Mouse (Mus musculus) myocyte (in vitro differentiated cells): Measurements from ENCODE around the gene Actr8. TPM values are rescaled to one million over a fixed set of nuclear protein-coding genes. Genes with fewer than 3 reads are reported as not detected.

Source experiments
- H3K27me3 ChIP-seq: one replicate; pipeline ENCODE4 v1.6.1; 2011; ENCODE audit not compliant: control insufficient read depth, insufficient read depth, insufficient read length
- H3K36me3 ChIP-seq: one replicate; pipeline ENCODE4 v1.6.1; 2011; ENCODE audit not compliant: control insufficient read depth, insufficient read depth
- H3K4me2 ChIP-seq: one replicate; pipeline ENCODE4 v1.6.1; 2011; ENCODE audit warnings: low read depth, control low read depth
- H3K4me3 ChIP-seq: one replicate; pipeline ENCODE4 v1.5.1; 2011; ENCODE audit warnings: mild to moderate bottlenecking, control low read depth, moderate library complexity
- H3K79me2 ChIP-seq: one replicate; pipeline ENCODE4 v1.6.1; 2011; ENCODE audit not compliant: control insufficient read depth, insufficient read depth
- H3ac ChIP-seq: one replicate; pipeline ENCODE4 v1.6.1; 2011; ENCODE audit not compliant: control insufficient read depth, insufficient read length
- CEBPB ChIP-seq: IDR thresholded peaks from 2 replicates; pipeline ENCODE4 v1.6.1; 2011; ENCODE audit warnings: mild to moderate bottlenecking, moderate library complexity; ENCODE audit not compliant: poor library complexity, insufficient read depth, severe bottlenecking
- E2F4 ChIP-seq: IDR thresholded peaks from one replicate; pipeline ENCODE4 v1.6.1; 2011; ENCODE audit warnings: mild to moderate bottlenecking, control low read depth, moderate library complexity; ENCODE audit not compliant: insufficient read depth
- MAX ChIP-seq: IDR thresholded peaks from one replicate; pipeline ENCODE4 v1.6.1; 2011; ENCODE audit warnings: low read depth, mild to moderate bottlenecking, control low read depth
- MYOD1 ChIP-seq, 3 experiments: IDR thresholded peaks; one replicate each; pipeline ENCODE4 v1.6.1; 2011; ENCODE audit warnings: control low read depth in 2 of 3, low read depth in 2 of 3, mild to moderate bottlenecking in 2 of 3, moderate library complexity in 1 of 3; ENCODE audit not compliant: insufficient read length in 2 of 3, control insufficient read depth in 1 of 3
- MYOG ChIP-seq, 3 experiments: IDR thresholded peaks; one replicate each; pipeline ENCODE4 v1.6.1; 2011; ENCODE audit warnings: control low read depth in 2 of 3, low read depth in 2 of 3, mild to moderate bottlenecking in 2 of 3; ENCODE audit not compliant: insufficient read length in 2 of 3, control insufficient read depth in 1 of 3, insufficient read depth in 1 of 3
- POLR2A ChIP-seq: IDR thresholded peaks from one replicate; pipeline ENCODE4 v1.6.1; 2011; ENCODE audit warnings: low read depth, mild to moderate bottlenecking, control low read depth, moderate library complexity; ENCODE audit not compliant: insufficient read length
- POLR2AphosphoS2 ChIP-seq: IDR thresholded peaks from one replicate; pipeline ENCODE4 v1.6.1; 2011; ENCODE audit warnings: low read depth, control low read depth; ENCODE audit not compliant: insufficient read length
- REST ChIP-seq: IDR thresholded peaks from one replicate; pipeline ENCODE4 v1.6.1; 2011; ENCODE audit warnings: mild to moderate bottlenecking, control low read depth, moderate library complexity; ENCODE audit not compliant: insufficient read depth, insufficient read length
- SRF ChIP-seq: IDR thresholded peaks from one replicate; pipeline ENCODE4 v1.6.1; 2011; ENCODE audit warnings: low read depth; ENCODE audit not compliant: control insufficient read depth, insufficient read length
- TCF12 ChIP-seq: IDR thresholded peaks from one replicate; pipeline ENCODE4 v1.6.1; 2011; ENCODE audit warnings: mild to moderate bottlenecking, control low read depth; ENCODE audit not compliant: poor library complexity, insufficient read depth, severe bottlenecking
- TCF3 ChIP-seq: IDR thresholded peaks from one replicate; pipeline ENCODE4 v1.6.1; 2011; ENCODE audit warnings: low read depth, control low read depth; ENCODE audit not compliant: insufficient read length
- USF1 ChIP-seq: IDR thresholded peaks from one replicate; pipeline ENCODE4 v1.6.1; 2011; ENCODE audit warnings: low read depth, mild to moderate bottlenecking, control low read depth, moderate library complexity
- polyA plus RNA-seq: library from polyadenylated mRNA; unstranded; fragments of >200 nt; fragmentation: generic; extraction: Trizol; gene quantifications from one replicate; pipeline ENCODE4 v1.2.1, GENCODE M21; 2012; ENCODE audit warnings: missing spikeins

The Actr8 gene
- polyA plus RNA-seq, 1 experiment, result 26.8 TPM

DNA sequence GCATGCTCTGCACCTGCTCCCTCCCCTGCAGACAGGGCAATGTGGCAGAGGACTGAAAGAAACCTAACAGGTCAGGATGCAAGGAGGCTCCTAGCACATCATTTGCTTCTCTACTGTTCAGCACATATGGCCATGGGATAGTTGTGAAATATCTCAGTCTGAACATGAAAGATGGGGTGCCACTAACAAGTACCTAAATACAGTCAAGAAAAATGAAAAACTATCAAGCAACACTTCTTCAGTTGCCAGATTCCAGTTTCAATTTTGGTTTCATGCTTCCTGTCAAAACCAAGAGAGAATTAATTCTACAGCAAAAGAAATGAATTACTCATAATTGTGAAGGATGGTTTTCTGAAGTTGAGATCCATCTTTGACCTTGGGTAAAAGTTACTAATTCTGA is 20.7 kb upstream of the Actr8 start:
- Histone ChIP-seq H3K36me3 (no peaks in the 10 kb centered on the region), H3K27me3 (no peaks in the 10 kb centered on the region), H3K4me3 (no peak overlapping the region), H3ac (no peak overlapping the region), H3K79me2 (no peaks in the 10 kb centered on the region), H3K4me2 (no peak overlapping the region)
- TF ChIP-seq REST (no peak), TCF12 (no peak), MYOG (IDR thresholded peaks at IDR 0.05; ENCODE audit: control insufficient read depth in 1 of 3, insufficient read depth in 1 of 3, insufficient read length in 2 of 3, low read depth in 2 of 3) (no peak), POLR2AphosphoS2 (no peak), MAX (no peak), MYOD1 (IDR thresholded peaks at IDR 0.05; ENCODE audit: control insufficient read depth in 1 of 3, insufficient read length in 2 of 3, low read depth in 2 of 3) (no peak), USF1 (no peak), E2F4 (no peak), POLR2A (no peak), SRF (no peak), CEBPB (no peak), TCF3 (no peak)

DNA sequence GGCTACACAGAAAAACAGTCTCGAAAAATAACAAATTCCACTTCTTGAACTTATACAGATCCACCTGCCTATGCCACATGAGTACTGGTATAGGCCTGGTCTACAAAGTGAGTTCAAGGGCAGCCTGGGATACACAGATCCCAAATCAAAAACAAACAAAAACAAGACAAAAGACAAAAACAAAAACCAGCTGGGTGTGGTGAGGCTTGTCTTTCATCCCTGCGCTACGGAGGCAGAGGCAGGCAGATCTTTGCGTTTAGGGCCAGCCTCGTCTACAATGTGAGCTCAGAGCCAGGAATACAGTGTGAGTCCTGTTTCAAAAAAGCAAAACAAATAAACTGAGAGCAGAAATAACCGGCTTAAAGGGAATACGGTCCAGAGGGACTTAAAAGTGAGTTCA is 10.5 kb upstream of the Actr8 start:
- Histone ChIP-seq H3K79me2 (peaks cover 28% of the 10 kb centered on the region), H3K27me3 (no peaks in the 10 kb centered on the region), H3K4me3 (peak overlapping the region; percentile 93), H3ac (peak overlapping the region; percentile 94), H3K4me2 (peak overlapping the region; percentile 70), H3K36me3 (peaks cover 13% of the 10 kb centered on the region)
- TF ChIP-seq TCF12, result no peak
- TF ChIP-seq REST, result no peak
- TF ChIP-seq TCF3, result no peak
- TF ChIP-seq MYOD1 (IDR thresholded peaks at IDR 0.05; ENCODE audit: control insufficient read depth in 1 of 3, insufficient read length in 2 of 3, low read depth in 2 of 3), result no peak
- no peak for TF ChIP-seq POLR2A

DNA sequence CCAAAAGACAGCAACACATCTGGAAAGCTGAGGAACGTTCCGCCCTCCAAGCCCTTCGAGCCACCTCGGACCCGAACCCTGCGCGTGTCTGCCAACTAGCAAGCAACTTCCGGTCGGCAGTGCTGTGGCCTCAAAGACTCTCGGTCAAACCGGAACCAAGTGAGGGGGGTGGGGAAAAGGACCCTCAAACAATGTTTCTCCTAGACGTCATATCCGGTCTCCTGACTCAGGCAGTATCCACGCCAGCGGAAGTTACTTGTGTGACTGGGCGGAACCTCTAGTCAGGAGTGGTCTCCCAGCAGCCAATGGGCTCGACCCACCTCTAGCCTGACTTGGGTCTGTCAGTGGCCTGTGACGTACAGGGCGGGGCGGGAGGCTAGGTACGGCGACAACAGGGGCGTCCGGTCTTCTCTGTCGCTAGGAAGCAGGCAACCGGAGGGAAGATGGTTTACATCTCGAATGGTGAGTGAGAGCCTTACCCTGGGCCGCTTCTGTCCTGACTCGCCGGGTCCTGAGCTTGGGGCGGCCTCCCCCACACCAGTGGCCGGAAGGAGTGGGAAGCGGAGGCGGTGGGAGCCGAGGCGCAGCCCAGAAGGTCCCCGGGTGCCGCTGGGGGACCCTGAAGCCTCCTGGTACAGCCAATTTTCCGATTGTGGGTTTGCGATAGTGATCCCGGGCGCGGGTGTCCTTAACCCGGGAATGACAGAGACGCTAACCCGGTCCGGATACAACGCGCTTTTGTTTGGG is 9.9 kb upstream of the Actr8 start, which contains the start of gene Selenok:
Selenok (plus strand) TSS at position 234 of the 747 bp plus-strand sequence.
- no peak for TF ChIP-seq SRF
- TF ChIP-seq POLR2AphosphoS2, result peak; percentile 46
- no peak for TF ChIP-seq CEBPB
- TF ChIP-seq REST, result no peak
- peak in 1 of 3 experiments; percentile 2 for TF ChIP-seq MYOG (IDR thresholded peaks at IDR 0.05; ENCODE audit: control insufficient read depth in 1 of 3, insufficient read depth in 1 of 3, insufficient read length in 2 of 3, low read depth in 2 of 3)
- peak; percentile 70 for TF ChIP-seq USF1
- TF ChIP-seq POLR2A, result peak; percentile 68
- Histone ChIP-seq H3K4me2 (peak within 1 kb of the TSS; percentile 88), H3K79me2 (peaks cover 28% of the 10 kb centered on the region), H3K27me3 (no peaks in the 10 kb centered on the region), H3K36me3 (peaks cover 19% of the 10 kb centered on the region), H3K4me3 (peak within 1 kb of the TSS; percentile 93), H3ac (peak within 1 kb of the TSS; percentile 94)

DNA sequence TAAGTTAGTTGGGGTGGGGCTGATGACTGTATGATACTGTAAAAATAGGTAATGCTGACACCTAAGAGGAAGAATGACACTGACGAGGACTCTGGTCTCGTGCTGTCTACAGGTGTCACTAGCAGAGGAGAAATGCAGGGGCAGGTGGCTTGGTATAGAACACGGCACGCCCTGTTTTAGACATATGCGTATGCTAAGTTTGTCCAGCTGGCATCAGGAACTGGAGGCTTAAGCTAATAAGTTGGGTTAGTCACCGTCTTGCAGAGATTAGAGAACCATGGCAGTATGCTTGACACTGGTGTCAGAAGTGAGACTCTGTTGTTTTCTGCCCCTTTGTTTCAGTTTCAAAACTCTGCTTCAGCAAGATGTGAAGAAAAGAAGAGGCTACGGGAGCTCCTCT is 6.7 kb upstream of the Actr8 start:
- no peaks in the 10 kb centered on the region for H3K27me3 ChIP-seq
- TF ChIP-seq E2F4 (no peak), TCF12 (no peak), MYOG (IDR thresholded peaks at IDR 0.05; ENCODE audit: control insufficient read depth in 1 of 3, insufficient read depth in 1 of 3, insufficient read length in 2 of 3, low read depth in 2 of 3) (no peak), CEBPB (no peak), POLR2A (no peak), REST (no peak), MYOD1 (IDR thresholded peaks at IDR 0.05; ENCODE audit: control insufficient read depth in 1 of 3, insufficient read length in 2 of 3, low read depth in 2 of 3) (no peak), POLR2AphosphoS2 (no peak), MAX (no peak), SRF (no peak), TCF3 (no peak), USF1 (no peak)
- H3K79me2 ChIP-seq, result peaks cover 28% of the 10 kb centered on the region
- no peak overlapping the region for H3K4me2 ChIP-seq
- H3K4me3 ChIP-seq, result no peak overlapping the region
- H3K36me3 ChIP-seq, result peaks cover 37% of the 10 kb centered on the region
- no peak overlapping the region for H3ac ChIP-seq

DNA sequence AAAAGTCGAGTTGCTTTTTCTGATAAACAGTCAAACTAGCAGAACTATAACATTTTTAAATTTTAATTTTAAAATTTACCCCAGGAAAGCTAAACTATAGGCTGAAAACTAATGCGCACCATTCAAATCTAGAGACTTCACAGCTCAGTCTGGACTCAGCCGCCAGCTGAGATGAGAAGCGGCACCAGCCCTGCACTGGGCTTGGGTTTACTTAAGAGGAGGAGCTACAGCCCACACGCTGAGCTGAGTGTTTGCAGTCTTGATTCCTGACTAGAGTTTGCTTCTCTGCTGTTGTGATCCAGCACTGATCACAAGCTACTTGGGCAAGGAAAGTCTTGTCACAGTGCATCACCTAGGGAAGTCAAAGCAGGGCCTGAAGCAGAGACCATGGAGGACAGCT is 6.1 kb upstream of the Actr8 start:
- Histone ChIP-seq H3ac (no peak overlapping the region), H3K79me2 (peaks cover 28% of the 10 kb centered on the region), H3K27me3 (no peaks in the 10 kb centered on the region), H3K4me2 (no peak overlapping the region), H3K36me3 (peaks cover 37% of the 10 kb centered on the region), H3K4me3 (no peak overlapping the region)
- no peak for TF ChIP-seq SRF
- no peak for TF ChIP-seq TCF3
- TF ChIP-seq E2F4, result no peak
- TF ChIP-seq POLR2A, result no peak
- no peak for TF ChIP-seq POLR2AphosphoS2
- TF ChIP-seq MAX, result no peak
